Mouse (Mus musculus): Measurements from ENCODE around the gene Slf2.

Slf2 gene

GRCm38 (mm10) chr19:45013581-45014225, 82.8 kb downstream of the Slf2 start:
- peak; percentile 9 for DNase-seq

- peak; percentile 52 for DNase-seq
These were observed 83.5 kb downstream of the Slf2 start, which contains the start of gene Lzts2 for GRCm38 (mm10) chr19:45014335-45014971. Gene Lzts2, plus strand, starts transcription at chr19:45014414.

GRCm38 (mm10) chr19:45014981-45015402, 84.0 kb downstream of the Slf2 start:
- peak; percentile 83 for DNase-seq

GRCm38 (mm10) chr19:45015518-45016281, 84.7 kb downstream of the Slf2 start:
- DNase-seq: peak; percentile 80

GRCm38 (mm10) chr19:45016341-45017215, 85.6 kb downstream of the Slf2 start:
- peak; percentile 94 for DNase-seq

GRCm38 (mm10) chr19:45017216-45017771, 86.3 kb downstream of the Slf2 start:
- DNase-seq: peak; percentile 96

GRCm38 (mm10) chr19:45017909-45018308, 87.0 kb downstream of the Slf2 start:
- DNase-seq: peak; percentile 96

- DNase-seq: peak; percentile 65
These were observed 87.4 kb downstream of the Slf2 start for GRCm38 (mm10) chr19:45018351-45018831.

GRCm38 (mm10) chr19:45020348-45020747, 89.4 kb downstream of the Slf2 start:
- DNase-seq: peak; percentile 79

- no peak for DNase-seq
These were observed 90.4 kb downstream of the Slf2 start for GRCm38 (mm10) chr19:45021362-45021761.

GRCm38 (mm10) chr19:45023993-45024392, 93.0 kb downstream of the Slf2 start:
- peak; percentile 10 for DNase-seq

- peak; percentile 22 for DNase-seq
These were observed 93.8 kb downstream of the Slf2 start for GRCm38 (mm10) chr19:45024775-45025174.

- DNase-seq: peak; percentile 28
These were observed 95.1 kb downstream of the Slf2 start for GRCm38 (mm10) chr19:45025937-45026568.

GRCm38 (mm10) chr19:45026958-45027670, 96.2 kb downstream of the Slf2 start:
- DNase-seq: no peak

- no peak for DNase-seq
These were observed 96.9 kb downstream of the Slf2 start for GRCm38 (mm10) chr19:45027848-45028247.

- DNase-seq: no peak
These were observed 97.8 kb downstream of the Slf2 start for GRCm38 (mm10) chr19:45028746-45029145.

GRCm38 (mm10) chr19:45029571-45029970, 98.6 kb downstream of the Slf2 start:
- DNase-seq: no peak

- peak; percentile 83 for DNase-seq
These were observed 99.2 kb downstream of the Slf2 start for GRCm38 (mm10) chr19:45030111-45030510.

GRCm38 (mm10) chr19:45030746-45031693, 100.1 kb downstream of the Slf2 start:
- peak; percentile 91 for DNase-seq

- DNase-seq: peak; percentile 90
These were observed 100.8 kb downstream of the Slf2 start for GRCm38 (mm10) chr19:45031780-45032179.

Data from kidney, postnatal 10 days (tissue).